Mouse (Mus musculus): ENCODE results near the gene Cyp2c29.
"Not testable (repeated sequence)": the region's sequence is repeated elsewhere in the genome, so short reads cannot be mapped to it uniquely, and the experiment has no call there.

Gene Cyp2c29

DNA sequence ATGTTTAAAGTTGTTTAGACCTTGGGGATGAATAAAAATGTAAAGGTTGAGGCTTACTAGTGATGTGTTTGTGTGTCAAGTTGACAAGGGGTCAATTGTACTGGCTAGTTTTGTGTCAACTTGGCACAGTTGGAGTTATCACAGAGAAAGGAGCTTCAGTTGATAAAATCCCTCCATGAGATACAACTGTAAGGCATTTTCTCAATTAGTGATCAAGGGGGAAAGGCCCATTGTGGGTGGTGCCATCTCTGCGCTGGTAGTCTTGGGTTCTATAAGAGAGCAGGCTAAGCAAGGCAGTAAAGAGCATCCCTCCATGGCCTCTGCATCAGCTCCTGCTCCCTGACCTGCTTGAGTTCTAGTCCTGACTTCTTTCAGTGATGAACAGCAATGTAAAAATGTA is at the start of gene Cyp2c29:
TSS of gene Cyp2c29 (plus strand) at position 301 of the 400 bp plus-strand sequence.
- not testable (repeated sequence) for DNase-seq (ENCODE audit: low read depth, low spot score)

DNA sequence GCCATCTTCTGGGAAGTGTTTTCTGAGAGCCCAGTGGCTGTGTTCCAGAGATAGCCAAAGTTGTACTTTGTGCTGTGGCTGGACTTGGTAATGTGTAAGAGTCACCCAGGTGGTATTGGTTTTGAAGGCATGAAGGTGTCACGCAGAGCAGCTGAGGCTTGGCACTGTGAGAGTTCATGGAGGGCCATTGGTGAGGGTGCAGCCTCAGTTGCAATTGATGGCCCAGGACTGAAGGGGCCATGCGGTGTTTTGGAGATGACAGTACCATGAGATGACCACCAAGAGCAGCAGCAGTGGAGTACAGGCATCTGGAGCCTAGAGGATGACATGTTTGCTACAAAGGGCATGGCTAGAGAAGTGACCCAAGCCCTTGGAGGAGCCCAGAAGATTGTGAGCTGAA is 2.2 kb upstream of the Cyp2c29 start:
- DNase-seq (ENCODE audit: low read depth, low spot score) = not testable (repeated sequence)

DNA sequence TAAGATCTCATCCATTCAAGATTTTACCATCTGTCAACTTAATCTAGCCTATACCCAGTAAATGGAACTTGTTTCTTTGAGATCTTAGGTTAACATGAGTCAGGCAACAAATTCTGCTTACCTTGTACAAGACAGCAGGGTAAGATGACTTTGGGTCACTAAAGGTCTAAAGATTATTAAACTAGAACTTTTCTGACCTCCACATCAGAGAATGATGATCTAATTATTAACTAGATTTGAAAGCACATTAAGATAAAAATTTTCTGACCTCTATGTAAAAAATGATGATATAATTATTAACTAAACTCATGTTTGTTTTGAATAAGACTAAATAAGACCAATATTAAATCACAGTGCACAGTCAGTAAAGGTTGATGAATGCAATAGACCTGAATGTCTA is 13.6 kb downstream of the Cyp2c29 start:
- no peak for DNase-seq (ENCODE audit: low read depth, low spot score)

DNA sequence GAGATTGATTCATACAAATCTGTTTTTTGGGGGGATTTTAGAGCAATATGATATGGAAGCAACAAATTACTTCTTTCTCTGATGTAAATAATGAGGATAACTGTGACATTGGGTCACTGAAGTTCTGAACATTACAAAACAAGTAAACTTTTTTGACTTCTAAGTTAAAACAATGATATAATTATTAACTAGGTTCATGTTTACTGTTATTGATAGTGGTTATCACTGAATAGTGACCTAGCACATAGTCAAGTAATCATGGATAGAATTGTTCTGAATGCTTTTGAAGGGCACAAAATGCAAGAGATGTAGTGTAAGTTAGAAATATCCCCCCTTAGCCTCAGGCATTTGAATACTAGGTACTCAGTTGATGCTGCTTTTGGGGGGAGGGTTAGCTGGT is 16.4 kb downstream of the Cyp2c29 start:
- DNase-seq (ENCODE audit: low read depth, low spot score) = no peak

DNA sequence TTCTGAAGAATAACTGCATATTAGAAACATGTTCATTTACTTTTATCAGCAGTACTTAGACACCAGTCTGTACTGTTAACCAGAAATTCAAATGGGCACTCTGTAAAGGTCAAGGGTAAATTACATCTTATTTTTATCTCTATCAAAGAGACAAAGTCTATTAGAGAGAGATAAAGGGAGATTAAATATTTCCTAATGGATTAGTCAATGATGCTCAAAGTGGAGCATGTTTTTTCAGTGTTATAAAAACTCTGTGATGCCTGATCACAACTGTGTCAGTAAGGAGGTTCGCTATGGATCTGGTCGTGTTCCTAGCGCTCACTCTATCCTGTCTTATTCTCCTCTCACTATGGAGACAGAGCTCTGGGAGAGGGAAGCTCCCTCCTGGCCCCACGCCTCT is 17.6 kb downstream of the Cyp2c29 start:
- DNase-seq (ENCODE audit: low read depth, low spot score) = no peak

DNA sequence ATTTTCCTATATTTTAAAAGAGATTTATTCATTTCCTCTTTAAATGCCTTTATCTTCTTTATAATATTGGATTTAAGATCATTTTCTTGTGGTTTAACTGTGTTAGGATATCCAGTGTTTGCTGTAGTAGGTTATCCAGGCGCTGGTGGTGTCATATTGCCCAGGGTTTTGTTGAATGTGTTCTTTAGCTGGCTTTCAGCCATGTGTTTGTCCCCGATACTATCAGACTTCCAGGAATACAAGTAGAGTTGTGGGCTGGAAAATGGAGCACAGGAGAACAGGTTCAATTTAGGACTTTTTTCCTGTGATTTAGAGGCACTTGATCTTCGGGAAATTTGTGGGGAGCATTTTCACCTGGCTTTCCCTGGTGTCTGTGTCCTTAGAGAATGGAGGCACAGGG is 19.8 kb downstream of the Cyp2c29 start:
- DNase-seq (ENCODE audit: low read depth, low spot score) = no peak
